Mouse (Mus musculus) testis, adult 2 months (tissue): ENCODE measurements around the gene Nxpe4. TPM values are rescaled to one million over a fixed set of nuclear protein-coding genes. Genes with fewer than 3 reads are reported as not detected.

Experiments used
- H3K27ac ChIP-seq: fragments of 200-500 bp; 2 replicates; pipeline ENCODE4 v1.5.1; 2012; ENCODE audit warnings: low read depth, low read length; ENCODE audit not compliant: control insufficient read depth, insufficient read depth
- H3K27me3 ChIP-seq: fragments of 200-500 bp; 2 replicates; pipeline ENCODE4 v1.6.1; 2012; ENCODE audit warnings: mild to moderate bottlenecking, low read length, moderate library complexity; ENCODE audit not compliant: control insufficient read depth, insufficient read depth
- H3K36me3 ChIP-seq: fragments of 200-500 bp; 2 replicates; pipeline ENCODE4 v1.6.1; 2012; ENCODE audit warnings: mild to moderate bottlenecking, low read length; ENCODE audit not compliant: control insufficient read depth, insufficient read depth
- H3K4me1 ChIP-seq: fragments of 200-500 bp; 2 replicates; pipeline ENCODE4 v1.6.1; 2012; ENCODE audit warnings: low read length; ENCODE audit not compliant: control insufficient read depth, insufficient read depth
- H3K4me3 ChIP-seq: fragments of 200-500 bp; 2 replicates; pipeline ENCODE4 v1.5.1; 2012; ENCODE audit warnings: low read depth, mild to moderate bottlenecking, low read length, moderate library complexity, mixed read lengths; ENCODE audit not compliant: control insufficient read depth
- CTCF ChIP-seq: fragments of 200-500 bp; IDR thresholded peaks from 2 replicates; pipeline ENCODE4 v1.5.1; 2012; ENCODE audit warnings: low read depth, mild to moderate bottlenecking, inconsistent platforms, low read length, moderate library complexity; ENCODE audit not compliant: control insufficient read depth, insufficient read depth, insufficient replicate concordance
- POLR2A ChIP-seq: fragments of 200-500 bp; IDR thresholded peaks from 2 replicates; pipeline ENCODE4 v1.6.1; 2012; ENCODE audit warnings: low read depth, mild to moderate bottlenecking, inconsistent platforms, low read length, moderate library complexity; ENCODE audit not compliant: control insufficient read depth
- polyA plus RNA-seq: library from polyadenylated mRNA; depleted of rRNA; stranded (reverse); fragments of >200 nt; gene quantifications from 2 replicates; pipeline ENCODE4 v1.2.3, GENCODE M21; 2012

The Nxpe4 gene
- polyA plus RNA-seq, 1 experiment: 0.84 TPM

GRCm38 (mm10) chr9:48417994-48418393, 256.2 kb downstream of the Nxpe4 start:
- H3K4me3 ChIP-seq: no peak overlapping the region
- H3K27ac ChIP-seq: no peak overlapping the region
- TF ChIP-seq CTCF: no peak
- TF ChIP-seq POLR2A: no peak
- no peaks in the 10 kb centered on the region for H3K36me3 ChIP-seq
- H3K27me3 ChIP-seq: no peaks in the 10 kb centered on the region
- H3K4me1 ChIP-seq: no peaks in the 10 kb centered on the region

GRCm38 (mm10) chr9:48418397-48418796, 256.6 kb downstream of the Nxpe4 start:
- Histone ChIP-seq H3K27ac (no peak overlapping the region), H3K4me1 (no peaks in the 10 kb centered on the region), H3K4me3 (no peak overlapping the region), H3K27me3 (no peaks in the 10 kb centered on the region), H3K36me3 (no peaks in the 10 kb centered on the region)
- TF ChIP-seq CTCF: no peak
- TF ChIP-seq POLR2A: no peak

- no peaks in the 10 kb centered on the region for H3K36me3 ChIP-seq
- no peaks in the 10 kb centered on the region for H3K4me1 ChIP-seq
- no peaks in the 10 kb centered on the region for H3K27me3 ChIP-seq
- H3K27ac ChIP-seq: no peak overlapping the region
- TF ChIP-seq POLR2A: no peak
- no peak for TF ChIP-seq CTCF
- no peak overlapping the region for H3K4me3 ChIP-seq
These were observed 257.0 kb downstream of the Nxpe4 start for GRCm38 (mm10) chr9:48418829-48419228.

GRCm38 (mm10) chr9:48420437-48420836, 258.6 kb downstream of the Nxpe4 start:
- no peaks in the 10 kb centered on the region for H3K27me3 ChIP-seq
- H3K4me3 ChIP-seq: no peak overlapping the region
- no peak overlapping the region for H3K27ac ChIP-seq
- TF ChIP-seq POLR2A (no peak), CTCF (no peak)
- H3K36me3 ChIP-seq: no peaks in the 10 kb centered on the region
- no peaks in the 10 kb centered on the region for H3K4me1 ChIP-seq

GRCm38 (mm10) chr9:48421029-48421428, 259.2 kb downstream of the Nxpe4 start:
- no peak overlapping the region for H3K4me3 ChIP-seq
- TF ChIP-seq POLR2A (no peak), CTCF (no peak)
- no peaks in the 10 kb centered on the region for H3K4me1 ChIP-seq
- H3K27ac ChIP-seq: no peak overlapping the region
- H3K36me3 ChIP-seq: no peaks in the 10 kb centered on the region
- no peaks in the 10 kb centered on the region for H3K27me3 ChIP-seq

GRCm38 (mm10) chr9:48421561-48421960, 259.7 kb downstream of the Nxpe4 start:
- Histone ChIP-seq H3K27ac (no peak overlapping the region), H3K4me3 (no peak overlapping the region), H3K27me3 (no peaks in the 10 kb centered on the region), H3K4me1 (no peaks in the 10 kb centered on the region), H3K36me3 (no peaks in the 10 kb centered on the region)
- TF ChIP-seq POLR2A (no peak), CTCF (no peak)

GRCm38 (mm10) chr9:48422382-48422781, 260.6 kb downstream of the Nxpe4 start:
- Histone ChIP-seq H3K4me1 (no peaks in the 10 kb centered on the region), H3K27ac (no peak overlapping the region), H3K27me3 (no peaks in the 10 kb centered on the region), H3K4me3 (no peak overlapping the region), H3K36me3 (no peaks in the 10 kb centered on the region)
- TF ChIP-seq CTCF (no peak), POLR2A (no peak)

GRCm38 (mm10) chr9:48423256-48423655, 261.4 kb downstream of the Nxpe4 start:
- H3K4me3 ChIP-seq: no peak overlapping the region

More at GRCm38 (mm10) chr9:48423256-48423655, 261.4 kb downstream of the Nxpe4 start:
- TF ChIP-seq POLR2A (no peak), CTCF (no peak)
- Histone ChIP-seq H3K27me3 (no peaks in the 10 kb centered on the region), H3K27ac (no peak overlapping the region), H3K4me1 (no peaks in the 10 kb centered on the region), H3K36me3 (no peaks in the 10 kb centered on the region)
